Mouse (Mus musculus) spleen, adult 2 months (tissue): Measurements from ENCODE around the gene Plxdc1. TPM values are rescaled to one million over a fixed set of nuclear protein-coding genes. Genes with fewer than 3 reads are reported as not detected.
A peak's percentile ranks its signal among the peaks of the same experiment; 100 is the strongest.

ENCODE experiments used
- DNase-seq, 2 experiments: peaks; one replicate each; pipeline versions ENCODE4 v3.0.0 to v3.0.0-alpha.2; 2012 to 2021; ENCODE audit warnings: low spot score in 2 of 2, low read depth in 1 of 2
- H3K27ac ChIP-seq: fragments of 200-500 bp; 2 replicates; pipeline ENCODE4 v1.5.1; 2012; ENCODE audit warnings: low read length, inconsistent platforms; ENCODE audit not compliant: insufficient read depth
- H3K27me3 ChIP-seq: fragments of 200-500 bp; 2 replicates; pipeline ENCODE4 v1.6.1; 2012; ENCODE audit warnings: mild to moderate bottlenecking, moderate library complexity, low read length, inconsistent platforms; ENCODE audit not compliant: control insufficient read depth, insufficient read depth
- H3K36me3 ChIP-seq: fragments of 200-500 bp; 2 replicates; pipeline ENCODE4 v1.6.1; 2012; ENCODE audit warnings: mild to moderate bottlenecking, low read length, inconsistent platforms; ENCODE audit not compliant: control insufficient read depth, insufficient read depth
- H3K4me1 ChIP-seq: fragments of 200-500 bp; 2 replicates; pipeline ENCODE4 v1.6.1; 2011; ENCODE audit warnings: inconsistent platforms; ENCODE audit not compliant: control insufficient read depth, insufficient read depth, insufficient read length
- H3K4me3 ChIP-seq: fragments of 200-500 bp; 2 replicates; pipeline ENCODE4 v1.5.1; 2011; ENCODE audit warnings: mild to moderate bottlenecking, inconsistent platforms; ENCODE audit not compliant: insufficient read depth, insufficient read length; ENCODE audit errors: extremely low read depth
- CTCF ChIP-seq: fragments of 200-500 bp; IDR thresholded peaks from 2 replicates; pipeline ENCODE4 v1.5.1; 2011; ENCODE audit warnings: mild to moderate bottlenecking, inconsistent platforms; ENCODE audit not compliant: insufficient read depth, insufficient read length, insufficient replicate concordance; ENCODE audit errors: extremely low read depth
- POLR2A ChIP-seq: fragments of 200-500 bp; IDR thresholded peaks from 2 replicates; pipeline ENCODE4 v1.6.1; 2011; ENCODE audit warnings: low read depth, low read length, inconsistent platforms
- WGBS: fragments of 180-500 bp; shearing (Covaris S2); methylation state at CpG from one replicate; pipeline ENCODE4 v1.1.7; 2018; 5-methylcytosine and 5-hydroxymethylcytosine counted together
- polyA plus RNA-seq: library from polyadenylated mRNA; depleted of rRNA; stranded (reverse); fragments of >200 nt; gene quantifications from 2 replicates; pipeline ENCODE4 v1.2.3, GENCODE M21; 2012

Plxdc1 gene
- polyA plus RNA-seq, 1 experiment = 9.7 TPM

DNA sequence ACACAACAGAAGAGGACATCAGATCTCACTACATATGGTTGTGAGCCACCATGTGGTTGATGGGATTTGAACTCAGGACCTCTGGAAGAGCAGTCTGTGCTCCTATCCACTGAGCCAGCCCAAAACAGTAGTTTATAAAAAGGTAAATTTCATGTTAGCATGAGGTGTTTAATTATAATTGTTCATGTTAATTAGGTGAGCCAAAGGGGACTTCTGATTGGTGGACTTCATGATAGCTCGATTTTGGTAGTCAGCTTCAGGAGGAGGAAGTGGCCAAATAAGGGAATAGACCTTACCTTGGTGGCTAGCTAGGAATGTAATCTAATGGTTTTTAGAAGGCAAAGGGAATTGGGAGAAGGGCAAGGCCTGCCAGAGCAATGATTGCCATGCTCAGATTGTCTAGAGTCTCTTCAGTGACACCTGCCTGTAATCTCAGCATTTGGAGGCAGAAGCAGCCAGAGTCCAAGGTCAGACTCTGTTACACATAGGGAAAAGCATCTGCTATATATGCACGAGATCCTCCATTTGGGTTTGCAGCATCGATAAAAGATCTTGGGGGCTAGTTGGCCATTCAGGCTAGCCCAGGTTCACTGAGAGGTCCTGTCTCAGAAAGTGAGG lies 88.6 kb downstream of the Plxdc1 start:
- WGBS = 62% methylated on average over 3 of the region's 3 CpGs
- TF ChIP-seq POLR2A (no peak), CTCF (no peak)

DNA sequence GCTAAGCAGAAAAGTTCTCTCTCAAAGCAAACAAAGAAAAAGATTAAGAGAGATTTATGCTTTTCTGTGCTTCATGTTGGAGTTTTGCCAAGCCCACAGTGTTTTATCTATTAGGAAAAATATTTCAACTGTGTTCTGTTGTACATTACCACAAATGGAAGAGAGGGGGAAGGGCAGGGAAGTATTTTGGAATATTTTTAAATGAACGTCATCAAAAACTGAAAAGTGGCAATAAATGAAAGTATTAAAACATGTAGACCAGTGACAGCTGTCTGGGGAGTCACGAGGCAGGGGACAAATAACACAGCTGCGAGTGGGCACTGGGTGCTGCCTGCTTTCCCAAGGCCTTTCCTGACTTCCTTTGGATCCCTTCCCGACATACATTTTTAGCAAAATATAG lies 89.6 kb downstream of the Plxdc1 start:
- TF ChIP-seq POLR2A = no peak
- TF ChIP-seq CTCF = no peak

More for the DNA sequence above, 88.6 kb downstream of the Plxdc1 start:
- no peaks in the 10 kb centered on the region for H3K4me1 ChIP-seq
- H3K27me3 ChIP-seq = no peaks in the 10 kb centered on the region
- H3K4me3 ChIP-seq = no peak overlapping the region
- no peak for DNase-seq
- H3K36me3 ChIP-seq = no peaks in the 10 kb centered on the region
- no peak overlapping the region for H3K27ac ChIP-seq

DNA sequence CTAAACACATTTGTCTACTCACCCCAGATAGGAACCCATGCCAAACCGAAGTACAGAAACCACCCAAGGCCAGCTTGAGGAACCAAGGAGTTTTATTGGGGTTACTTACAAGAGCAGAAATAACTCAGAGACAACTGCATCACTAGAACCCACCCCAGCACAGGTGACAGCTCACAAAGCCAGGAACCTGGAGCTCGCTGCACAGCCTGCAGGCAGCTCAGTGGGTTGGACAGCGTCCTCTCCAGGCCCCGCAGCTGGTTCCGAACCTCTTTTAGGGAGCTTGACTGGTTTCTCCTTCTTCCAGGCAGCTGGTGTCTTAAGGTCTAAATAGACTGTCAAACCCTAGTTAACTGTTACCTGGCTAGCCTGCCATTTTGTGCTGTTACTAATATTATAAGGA lies 94.4 kb downstream of the Plxdc1 start:
- 85% methylated on average over 5 of the region's 5 CpGs for WGBS
- Histone ChIP-seq H3K27me3 (no peaks in the 10 kb centered on the region), H3K4me3 (no peak overlapping the region), H3K27ac (no peak overlapping the region), H3K36me3 (no peaks in the 10 kb centered on the region), H3K4me1 (no peaks in the 10 kb centered on the region)
- no peak for TF ChIP-seq CTCF
- no peak for TF ChIP-seq POLR2A
- no peak for DNase-seq

More for the DNA sequence above, 89.6 kb downstream of the Plxdc1 start:
- Histone ChIP-seq H3K4me3 (no peak overlapping the region), H3K36me3 (no peaks in the 10 kb centered on the region), H3K27ac (no peak overlapping the region), H3K27me3 (no peaks in the 10 kb centered on the region), H3K4me1 (no peaks in the 10 kb centered on the region)
- no peak for DNase-seq
- 81% methylated on average over 4 of the region's 4 CpGs for WGBS

DNA sequence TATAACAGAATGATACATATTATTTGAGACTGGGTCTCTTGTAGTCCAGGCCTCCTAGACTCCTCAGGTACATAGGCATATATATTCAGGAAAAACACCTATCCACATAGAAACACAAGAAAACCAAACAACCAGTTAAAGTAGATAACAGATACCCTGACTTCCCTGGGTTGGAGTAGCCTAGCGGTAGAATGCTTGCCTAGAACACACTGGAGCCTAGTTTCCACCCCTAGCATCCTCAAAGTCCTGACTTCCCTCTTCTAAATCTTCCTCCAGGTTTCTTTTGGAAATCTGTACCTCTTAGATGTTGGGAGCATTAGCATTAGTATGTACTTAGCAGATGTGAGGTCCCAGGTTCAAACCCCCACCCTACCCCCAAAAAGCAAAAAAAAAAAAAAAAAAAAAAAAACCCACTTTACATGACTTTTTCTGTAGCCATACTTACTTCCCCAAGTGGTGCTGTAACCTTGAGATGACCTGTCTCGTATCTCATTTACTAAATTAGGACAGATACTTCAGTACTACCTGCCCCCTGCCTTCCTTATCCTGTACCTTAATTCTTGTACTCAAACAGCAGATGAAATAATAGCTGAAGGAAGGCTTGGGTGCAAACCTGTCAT lies 100.8 kb downstream of the Plxdc1 start:
- WGBS = 93% methylated on average over 2 of the region's 2 CpGs
- no peak for DNase-seq
- Histone ChIP-seq H3K27ac (no peak overlapping the region), H3K4me1 (no peaks in the 10 kb centered on the region), H3K27me3 (no peaks in the 10 kb centered on the region), H3K4me3 (no peak overlapping the region), H3K36me3 (no peaks in the 10 kb centered on the region)
- TF ChIP-seq POLR2A (no peak), CTCF (no peak)

DNA sequence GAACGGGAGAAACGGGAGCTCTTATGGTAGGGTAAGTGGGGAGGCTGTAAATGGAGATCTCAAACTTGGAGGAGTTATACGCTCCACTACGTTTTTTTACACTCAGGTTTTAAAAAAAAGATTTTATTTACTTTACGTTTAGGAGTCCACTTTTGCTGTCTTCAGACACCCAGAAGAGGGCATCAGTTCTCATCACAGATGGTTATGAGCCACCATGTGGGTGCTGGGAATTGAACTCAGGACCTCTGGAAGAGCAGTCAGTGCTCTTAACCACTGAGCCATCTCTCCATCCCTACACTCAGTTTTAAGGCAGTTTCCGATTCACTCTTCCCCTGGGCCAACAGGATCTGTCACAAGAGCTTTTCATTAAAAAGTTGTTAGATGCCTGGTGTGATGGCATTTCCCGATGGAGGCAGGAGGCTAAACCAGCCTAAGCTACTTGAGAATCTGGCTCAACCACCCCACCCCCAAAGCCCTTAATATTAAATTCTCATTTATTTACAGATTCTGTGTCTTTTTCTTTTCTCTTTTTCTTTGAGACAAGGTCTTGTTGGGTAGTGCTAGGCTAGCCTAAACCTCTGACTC lies 101.6 kb downstream of the Plxdc1 start:
- no peak for DNase-seq
- 31% methylated on average over 7 of the region's 7 CpGs for WGBS
- 0 out of 2 replicates have a peak overlapping the region, but pooled peaks have one; percentile 82 for H3K27ac ChIP-seq
- no peaks in the 10 kb centered on the region for H3K4me1 ChIP-seq
- TF ChIP-seq POLR2A (no peak), CTCF (no peak)
- peak overlapping the region; percentile 79 for H3K4me3 ChIP-seq
- H3K36me3 ChIP-seq = no peaks in the 10 kb centered on the region
- H3K27me3 ChIP-seq = no peaks in the 10 kb centered on the region

DNA sequence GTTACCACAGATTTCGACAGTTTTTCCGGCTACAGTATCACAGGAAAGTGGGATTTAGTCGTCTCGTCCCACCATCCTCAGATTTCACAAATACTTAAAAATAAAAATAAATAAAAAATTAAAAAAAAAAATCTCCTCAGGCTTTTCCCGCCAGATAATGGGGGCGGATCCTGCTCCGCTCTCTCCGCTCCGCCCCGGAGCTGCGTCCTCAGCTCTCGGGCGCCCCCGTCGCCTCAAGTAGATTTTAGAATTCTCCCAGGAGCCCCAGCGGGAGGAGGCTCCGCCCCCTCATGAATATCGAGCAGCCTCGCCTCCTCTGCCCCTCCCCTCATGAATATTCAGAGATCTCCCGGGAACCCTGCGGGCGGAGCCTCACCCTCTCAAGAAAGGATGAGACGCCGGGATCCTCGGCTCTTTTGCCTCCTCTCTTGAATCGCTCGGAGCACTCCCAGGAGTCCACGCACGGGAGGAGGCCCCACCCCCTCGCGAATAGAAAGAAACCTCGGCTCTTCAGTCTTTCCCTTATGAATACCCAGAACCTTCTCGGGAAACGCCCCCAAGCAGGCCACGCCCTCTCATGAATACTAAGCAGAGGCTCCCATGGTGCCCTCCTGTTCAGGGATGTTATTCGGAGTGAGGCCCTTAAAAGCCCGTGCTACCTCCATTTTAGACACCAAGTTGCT lies 102.2 kb downstream of the Plxdc1 start, which contains the start of gene Fbxo47:
TSS of gene Fbxo47 (minus strand) at position 237 of the 683 bp plus-strand sequence.
- TF ChIP-seq CTCF (peak; percentile 61; the same call in 1 of the 2 replicates), POLR2A (peak; percentile 38)
- no peaks in the 10 kb centered on the region for H3K36me3 ChIP-seq
- H3K27me3 ChIP-seq = no peaks in the 10 kb centered on the region
- no peaks in the 10 kb centered on the region for H3K4me1 ChIP-seq
- WGBS = under 1% methylated on average over 37 of the region's 37 CpGs
- peak within 1 kb of the TSS; percentile 96 for H3K27ac ChIP-seq
- H3K4me3 ChIP-seq = peak within 1 kb of the TSS; percentile 79
- DNase-seq = peak; percentile 96 to 97
